Mouse (Mus musculus) embryonic facial prominence, embryonic 12.5 days (tissue): Measurements from ENCODE around the gene Hs3st6. TPM values are rescaled to one million over a fixed set of nuclear protein-coding genes. Genes with fewer than 3 reads are reported as not detected.
"Not testable (repeated sequence)": the region's sequence is repeated elsewhere in the genome, so short reads cannot be mapped to it uniquely, and the experiment has no call there.

ENCODE experiments used
- ATAC-seq: fragments of 200-750 bp; cut with Nextera tagmentation; 2 replicates; pipeline ENCODE4 v1.8.0; 2017; ENCODE audit not compliant: insufficient number of reproducible peaks, insufficient read depth, low FRiP score, low TSS enrichment
- H3K27ac ChIP-seq: fragments of 300-500 bp; sonication (generic); 2 replicates; pipeline ENCODE4 v1.5.1; 2016; ENCODE audit warnings: mild to moderate bottlenecking
- H3K27me3 ChIP-seq: fragments of 300-500 bp; sonication (generic); 2 replicates; pipeline ENCODE4 v1.6.1; 2016; ENCODE audit warnings: mild to moderate bottlenecking, moderate library complexity
- H3K36me3 ChIP-seq: fragments of 300-500 bp; sonication (generic); 2 replicates; pipeline ENCODE4 v1.6.1; 2016; ENCODE audit warnings: mild to moderate bottlenecking
- H3K4me1 ChIP-seq: fragments of 300-500 bp; sonication (generic); 2 replicates; pipeline ENCODE4 v1.6.1; 2016
- H3K4me2 ChIP-seq: fragments of 300-500 bp; sonication (generic); replicated peaks from 2 replicates; pipeline ENCODE4 v1.6.1; 2016; ENCODE audit warnings: mild to moderate bottlenecking, moderate library complexity
- H3K4me3 ChIP-seq: fragments of 300-500 bp; sonication (generic); 2 replicates; pipeline ENCODE4 v1.5.1; 2016; ENCODE audit warnings: mild to moderate bottlenecking
- H3K9ac ChIP-seq: fragments of 300-500 bp; sonication (generic); 2 replicates; pipeline ENCODE4 v1.6.1; 2016; ENCODE audit warnings: mild to moderate bottlenecking, moderate library complexity
- H3K9me3 ChIP-seq: fragments of 300-500 bp; sonication (generic); 2 replicates; pipeline ENCODE4 v1.6.1; 2016; ENCODE audit warnings: mild to moderate bottlenecking, moderate library complexity
- WGBS: fragments of 180-500 bp; shearing (Covaris S2); methylation state at CpG from one replicate; pipeline ENCODE4 v1.1.7; 2016; 5-methylcytosine and 5-hydroxymethylcytosine counted together
- polyA plus RNA-seq: library from polyadenylated mRNA; unstranded; fragments of >200 nt; fragmentation: Nextera tagmentation; extraction: Ambion mirVana; gene quantifications from 2 replicates; pipeline ENCODE4 v1.2.1, GENCODE M21; 2016

The Hs3st6 gene
- polyA plus RNA-seq, 1 experiment from 2014 or later = 9.2 TPM

DNA sequence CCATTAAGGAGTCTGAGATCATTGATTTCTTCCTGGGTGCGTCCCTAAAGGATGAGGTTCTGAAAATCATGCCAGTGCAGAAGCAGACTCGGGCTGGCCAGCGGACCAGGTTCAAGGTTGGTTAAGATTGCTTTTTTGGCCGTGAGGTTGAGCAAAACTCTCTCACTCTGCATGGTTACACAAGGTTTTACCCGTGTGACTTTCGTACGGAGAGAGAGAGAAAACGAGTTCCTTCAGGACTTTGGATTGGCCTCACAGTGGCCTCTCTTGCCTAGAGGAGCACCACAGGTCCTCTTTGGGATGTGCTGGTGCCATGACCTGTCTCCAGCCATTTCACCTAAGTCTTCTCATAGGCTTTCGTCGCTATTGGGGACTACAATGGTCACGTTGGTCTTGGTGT lies 32.2 kb upstream of the Hs3st6 start:
- peak overlapping the region; percentile 85 for H3K4me2 ChIP-seq
- H3K27ac ChIP-seq = 0 out of 2 replicates have a peak overlapping the region, but pooled peaks have one; percentile 89
- peaks cover 29% of the 10 kb centered on the region for H3K4me1 ChIP-seq
- peak overlapping the region; percentile 88 for H3K9ac ChIP-seq
- peaks cover 41% of the 10 kb centered on the region for H3K36me3 ChIP-seq
- WGBS = 2% methylated on average over 11 of the region's 11 CpGs
- H3K4me3 ChIP-seq = peak overlapping the region; percentile 84
- not testable (repeated sequence) for ATAC-seq, H3K9me3 ChIP-seq, H3K27me3 ChIP-seq

DNA sequence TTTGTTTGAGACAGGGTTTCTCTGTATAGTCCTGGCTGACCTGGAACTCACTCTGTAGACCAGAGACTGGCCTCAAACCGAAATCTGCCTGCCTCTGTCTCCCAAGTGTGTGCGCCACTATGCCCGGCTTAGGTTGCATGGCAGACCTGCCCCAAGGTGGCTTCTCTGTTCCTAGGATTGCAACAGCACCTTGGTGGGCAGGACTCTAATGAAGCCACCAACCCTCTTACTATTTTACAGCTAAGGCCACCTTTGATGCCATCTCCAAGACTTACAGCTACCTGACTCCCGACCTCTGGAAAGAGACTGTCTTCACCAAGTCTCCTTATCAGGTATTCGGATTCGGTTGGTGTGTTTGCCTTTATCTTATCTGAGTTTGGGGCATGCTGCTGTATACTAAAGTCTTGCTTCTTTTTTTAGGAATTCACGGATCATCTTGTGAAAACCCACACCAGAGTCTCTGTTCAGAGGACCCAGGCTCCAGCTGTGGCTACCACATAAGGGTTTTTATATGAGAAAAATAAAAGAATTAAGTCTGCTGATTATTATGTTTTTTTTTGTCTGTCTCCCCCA lies 31.3 kb upstream of the Hs3st6 start:
- WGBS = 59% methylated on average over 7 of the region's 7 CpGs

DNA sequence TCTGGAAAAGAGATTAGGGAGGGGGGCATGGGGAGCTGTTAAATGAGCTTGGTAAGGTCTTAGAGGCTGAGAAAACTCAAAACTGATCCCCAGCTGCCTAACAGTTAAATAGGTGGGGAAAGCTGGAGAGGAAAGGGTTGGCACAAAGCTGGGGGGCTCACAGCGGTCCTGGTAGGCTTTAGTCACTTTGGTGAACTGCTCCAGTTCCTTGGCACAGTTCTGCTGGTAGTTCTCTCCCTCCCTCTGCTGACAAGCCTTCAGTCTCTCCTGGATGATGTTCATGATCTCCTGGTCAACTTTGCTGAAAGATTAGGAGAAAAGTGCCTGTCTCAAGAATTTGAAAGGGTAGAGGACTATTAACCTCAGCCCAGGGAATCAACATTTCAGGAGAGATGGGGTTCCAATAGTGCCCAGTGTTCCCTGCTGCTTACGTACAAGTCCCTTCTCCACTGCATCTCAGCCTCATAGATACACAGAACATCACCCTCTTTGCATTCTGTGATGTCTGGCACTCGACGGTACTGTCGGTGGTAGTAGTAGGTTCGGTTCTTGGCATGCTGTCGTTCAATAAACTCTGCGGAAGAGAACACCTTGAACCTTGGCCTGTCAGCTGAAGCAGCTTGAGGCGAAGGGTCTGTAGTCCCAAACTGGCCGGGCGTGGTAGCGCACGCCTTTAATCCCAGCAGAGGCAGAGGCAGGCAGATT lies 30.4 kb upstream of the Hs3st6 start:
- H3K4me3 ChIP-seq = peak overlapping the region; percentile 14; the same call in 1 of the 2 replicates
- H3K4me2 ChIP-seq = peak overlapping the region; percentile 85; the same call in 1 of the 2 replicates
- no peaks in the 10 kb centered on the region for H3K27me3 ChIP-seq
- H3K27ac ChIP-seq = no peak overlapping the region
- no peak for ATAC-seq
- 33% methylated on average over 13 of the region's 13 CpGs for WGBS
- H3K4me1 ChIP-seq = peaks cover 29% of the 10 kb centered on the region
- no peak overlapping the region for H3K9ac ChIP-seq
- H3K9me3 ChIP-seq = no peaks in the 10 kb centered on the region
- H3K36me3 ChIP-seq = peaks cover 24% of the 10 kb centered on the region

More for the DNA sequence above, 31.3 kb upstream of the Hs3st6 start:
- H3K27me3 ChIP-seq, H3K9me3 ChIP-seq, ATAC-seq: not testable (repeated sequence)
- Histone ChIP-seq H3K4me2 (peak overlapping the region; percentile 85), H3K9ac (peak overlapping the region; percentile 58), H3K27ac (0 out of 2 replicates have a peak overlapping the region, but pooled peaks have one; percentile 9), H3K36me3 (peaks cover 33% of the 10 kb centered on the region), H3K4me3 (peak overlapping the region; percentile 84), H3K4me1 (peaks cover 29% of the 10 kb centered on the region)

DNA sequence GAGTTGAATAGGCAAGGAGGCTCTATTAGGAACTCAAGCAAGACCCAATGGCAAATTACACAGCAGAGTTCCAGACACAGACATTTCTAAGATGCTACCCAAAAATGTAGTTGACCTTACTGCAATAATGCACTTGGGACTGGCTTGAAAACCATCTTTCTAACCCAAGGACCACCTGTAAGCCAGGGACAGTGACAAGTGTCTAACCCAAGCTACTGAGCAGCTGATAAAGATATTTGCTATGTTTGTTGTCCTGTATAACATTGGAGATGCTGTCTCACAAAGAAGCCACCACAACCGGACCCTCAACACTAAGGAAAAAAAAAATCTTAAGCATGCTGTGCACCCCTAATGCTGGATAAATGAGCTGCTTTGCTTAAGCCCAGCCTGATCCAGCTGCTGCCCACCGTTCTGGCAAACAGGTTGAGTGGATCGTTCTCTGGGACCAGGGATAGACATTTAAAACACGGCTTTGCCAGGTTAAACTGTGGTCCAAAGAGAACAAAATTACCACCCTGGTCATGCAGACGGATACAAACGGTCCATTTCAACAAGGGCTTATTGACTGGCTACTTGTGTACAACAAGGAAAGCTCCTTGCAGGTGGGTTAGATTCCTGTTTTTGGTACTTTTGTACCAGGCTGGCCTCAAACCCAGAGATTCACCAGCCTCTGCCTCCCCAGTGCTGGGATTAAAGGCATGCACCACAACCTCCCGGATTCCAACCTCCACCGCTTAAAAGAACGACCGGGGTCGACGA lies 29.5 kb upstream of the Hs3st6 start:
- 4% methylated on average over 12 of the region's 12 CpGs for WGBS
- H3K9me3 ChIP-seq = no peaks in the 10 kb centered on the region
- peaks cover 29% of the 10 kb centered on the region for H3K4me1 ChIP-seq

DNA sequence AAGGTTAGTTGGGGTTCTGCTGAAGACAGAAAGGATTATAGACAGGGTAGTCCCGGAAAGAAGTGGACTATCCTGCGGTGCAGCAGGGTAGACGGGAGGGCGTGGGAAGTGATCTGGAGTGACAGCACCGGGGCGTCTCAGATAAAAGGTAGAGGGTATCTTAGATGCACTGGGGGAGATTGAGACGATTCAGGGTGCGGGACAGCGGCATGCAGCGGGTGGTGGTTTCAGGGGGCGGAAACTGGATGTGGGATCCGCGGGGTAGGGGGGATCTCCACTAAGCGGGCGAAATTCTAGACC lies 29.0 kb upstream of the Hs3st6 start:
- peak overlapping the region; percentile 74 for H3K4me3 ChIP-seq
- H3K27ac ChIP-seq = peak overlapping the region; percentile 74
- no peaks in the 10 kb centered on the region for H3K9me3 ChIP-seq
- H3K9ac ChIP-seq = peak overlapping the region; percentile 86
- peak overlapping the region; percentile 69 for H3K4me2 ChIP-seq
- 0 out of 2 replicates have a peak, but pooled peaks have one; percentile 3 for ATAC-seq
- peaks cover 24% of the 10 kb centered on the region for H3K4me1 ChIP-seq
- WGBS = under 1% methylated on average over 15 of the region's 15 CpGs
- no peaks in the 10 kb centered on the region for H3K27me3 ChIP-seq
- peaks cover 18% of the 10 kb centered on the region for H3K36me3 ChIP-seq

More for the DNA sequence above, 29.5 kb upstream of the Hs3st6 start:
- Histone ChIP-seq H3K4me2 (peak overlapping the region; percentile 69), H3K36me3 (peaks cover 19% of the 10 kb centered on the region), H3K4me3 (peak overlapping the region; percentile 74), H3K27ac (peak overlapping the region; percentile 74), H3K9ac (peak overlapping the region; percentile 86), H3K27me3 (no peaks in the 10 kb centered on the region)
- no peak for ATAC-seq

DNA sequence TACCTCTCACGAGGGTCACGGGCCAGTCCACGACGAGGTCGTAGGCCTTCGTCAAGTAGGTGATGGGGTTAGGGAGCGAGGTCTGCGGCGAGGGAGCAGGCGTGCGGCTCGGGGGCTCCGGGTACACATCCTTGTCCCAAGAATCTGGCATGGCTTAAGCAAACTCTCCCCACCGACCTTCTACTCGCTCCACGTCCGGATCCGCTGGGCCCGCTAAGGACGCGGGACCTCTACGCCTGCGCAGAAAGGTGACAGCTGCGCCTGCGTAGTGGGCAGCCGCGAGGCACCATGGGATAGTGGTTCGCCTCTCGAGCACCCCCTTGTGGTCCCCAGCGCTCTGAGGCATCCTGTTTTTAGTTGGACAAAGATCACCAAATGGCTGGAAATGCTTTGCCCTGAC lies 28.6 kb upstream of the Hs3st6 start, which contains the start of gene Ndufb10:
TSS of gene Ndufb10 (minus strand) at position 295 of the 400 bp plus-strand sequence.
- H3K9me3 ChIP-seq = no peaks in the 10 kb centered on the region
- peak within 1 kb of the TSS; percentile 74 for H3K27ac ChIP-seq
- H3K4me3 ChIP-seq = peak within 1 kb of the TSS; percentile 74
- peaks cover 18% of the 10 kb centered on the region for H3K36me3 ChIP-seq
- peaks cover 22% of the 10 kb centered on the region for H3K4me1 ChIP-seq
- peak within 1 kb of the TSS; percentile 69 for H3K4me2 ChIP-seq
- no peaks in the 10 kb centered on the region for H3K27me3 ChIP-seq
- peak; percentile 67 for ATAC-seq
- WGBS = under 1% methylated on average over 30 of the region's 30 CpGs
- peak within 1 kb of the TSS; percentile 86 for H3K9ac ChIP-seq

DNA sequence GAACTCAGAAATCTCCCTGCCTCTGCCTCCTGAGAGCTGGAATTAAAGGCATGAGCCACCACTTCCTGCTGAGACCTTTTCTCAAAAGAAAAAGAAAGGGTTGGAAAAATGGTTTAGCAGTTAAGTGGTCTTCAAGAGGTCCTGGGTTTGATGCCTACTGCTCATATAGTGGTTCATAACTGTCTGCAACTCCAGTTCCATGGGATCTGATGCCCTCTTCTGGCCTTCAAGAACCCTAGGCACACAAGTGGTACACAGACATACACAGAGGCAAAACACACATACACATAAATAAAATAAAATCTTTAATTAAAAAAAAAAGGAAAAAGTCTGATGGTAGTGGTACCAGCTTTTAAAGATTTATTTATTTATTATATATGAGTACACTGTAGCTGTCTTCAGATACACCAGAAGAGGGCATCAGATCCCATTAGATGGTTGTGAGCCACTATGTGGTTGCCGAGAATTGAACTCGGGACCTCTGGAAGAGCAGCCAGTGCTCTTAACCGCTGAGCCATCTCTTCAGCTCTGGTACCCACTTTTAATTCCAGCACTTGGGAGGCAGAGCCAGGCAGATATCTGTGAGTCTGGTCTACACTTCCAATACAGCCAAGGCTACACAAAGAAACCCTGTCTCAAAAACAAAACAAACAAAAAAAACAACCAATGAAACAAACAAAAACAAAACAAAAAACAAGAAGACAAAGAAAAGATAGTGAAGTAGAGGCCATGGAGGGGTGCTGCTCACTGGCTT lies 27.0 kb upstream of the Hs3st6 start:
- H3K4me3 ChIP-seq = no peak overlapping the region
- H3K9me3 ChIP-seq = no peaks in the 10 kb centered on the region
- WGBS = 73% methylated on average over 3 of the region's 3 CpGs
- H3K27ac ChIP-seq = no peak overlapping the region
- H3K4me2 ChIP-seq = no peak overlapping the region
- H3K36me3 ChIP-seq = peaks cover 16% of the 10 kb centered on the region
- H3K9ac ChIP-seq = no peak overlapping the region
- ATAC-seq = no peak
- no peaks in the 10 kb centered on the region for H3K27me3 ChIP-seq
- peaks cover 22% of the 10 kb centered on the region for H3K4me1 ChIP-seq

DNA sequence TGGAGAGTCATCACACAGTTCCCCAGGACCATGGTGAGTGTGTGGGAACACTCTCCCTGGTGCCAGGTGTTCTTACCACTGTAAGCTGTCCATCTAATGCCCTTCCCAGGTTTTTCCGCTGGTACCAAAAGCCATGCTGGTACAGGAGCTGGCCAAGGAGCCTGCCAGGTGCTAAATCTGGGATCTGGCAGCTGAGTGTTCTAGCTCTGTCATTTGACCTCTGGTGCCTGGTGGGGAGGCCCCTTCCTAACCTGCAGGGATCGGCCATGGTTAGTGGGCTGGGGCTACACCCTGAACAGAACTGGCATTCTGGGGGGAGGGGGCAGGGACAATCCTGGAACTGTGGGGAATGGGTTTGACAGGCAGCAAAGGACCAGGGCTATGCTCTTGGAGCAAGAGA lies 25.2 kb upstream of the Hs3st6 start, which contains the start of gene Rpl3l:
TSS of gene Rpl3l (plus strand) at position 203 of the 400 bp plus-strand sequence.
- ATAC-seq = no peak
- Histone ChIP-seq H3K4me2 (no peak within 1 kb of the TSS), H3K9ac (no peak within 1 kb of the TSS), H3K27me3 (no peaks in the 10 kb centered on the region), H3K4me3 (no peak within 1 kb of the TSS), H3K9me3 (no peaks in the 10 kb centered on the region), H3K4me1 (peaks cover 7% of the 10 kb centered on the region), H3K36me3 (no peaks in the 10 kb centered on the region; the same call in 1 of the 2 replicates), H3K27ac (no peak within 1 kb of the TSS)
- WGBS = 72% methylated on average over 2 of the region's 2 CpGs

DNA sequence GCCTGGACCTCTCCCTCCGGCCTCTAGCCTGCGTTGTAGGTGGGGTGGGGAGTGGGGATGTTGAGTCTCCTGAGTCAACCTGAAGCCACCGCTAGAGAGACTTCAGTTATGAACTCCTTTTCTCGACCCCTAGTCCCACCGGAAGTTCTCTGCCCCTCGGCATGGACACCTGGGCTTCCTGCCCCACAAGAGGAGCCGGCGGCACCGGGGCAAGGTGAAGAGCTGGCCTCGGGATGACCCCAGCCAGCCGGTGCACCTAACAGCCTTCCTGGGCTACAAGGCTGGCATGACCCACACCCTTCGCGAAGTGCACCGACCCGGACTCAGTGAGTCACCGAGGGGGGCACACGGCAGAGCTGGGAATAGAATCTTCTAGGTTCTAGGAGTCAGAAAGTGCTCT lies 24.6 kb upstream of the Hs3st6 start:
- Histone ChIP-seq H3K27ac (no peak overlapping the region), H3K27me3 (no peaks in the 10 kb centered on the region), H3K36me3 (no peaks in the 10 kb centered on the region), H3K4me3 (no peak overlapping the region), H3K4me2 (no peak overlapping the region), H3K9ac (no peak overlapping the region), H3K9me3 (no peaks in the 10 kb centered on the region), H3K4me1 (peaks cover 3% of the 10 kb centered on the region)
- no peak for ATAC-seq
- WGBS = 70% methylated on average over 17 of the region's 17 CpGs

DNA sequence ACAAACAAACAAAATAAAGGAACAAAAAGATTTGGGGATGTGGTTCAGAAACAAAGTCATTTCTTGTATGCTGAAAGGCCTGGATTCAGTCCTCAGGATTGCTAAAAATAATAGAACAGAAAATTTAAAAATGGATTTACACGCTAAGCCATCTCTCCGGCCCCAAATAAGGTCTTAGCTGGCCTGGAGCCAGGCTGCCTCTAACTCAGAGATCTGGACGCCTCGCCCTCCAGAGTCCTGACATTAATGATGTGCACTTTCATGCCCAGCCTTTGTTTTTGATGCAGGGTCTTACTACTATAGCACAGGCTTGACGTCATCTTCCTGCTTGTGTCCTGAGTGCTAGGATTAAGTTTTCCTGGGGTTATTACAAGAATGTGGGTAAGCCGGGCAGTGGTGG lies 23.7 kb upstream of the Hs3st6 start:
- ATAC-seq = no peak
- no peak overlapping the region for H3K4me3 ChIP-seq
- no peaks in the 10 kb centered on the region for H3K9me3 ChIP-seq
- no peak overlapping the region for H3K4me2 ChIP-seq
- no peaks in the 10 kb centered on the region for H3K36me3 ChIP-seq
- WGBS = 83% methylated on average over 6 of the region's 6 CpGs
- H3K27me3 ChIP-seq = no peaks in the 10 kb centered on the region
- H3K4me1 ChIP-seq = no peaks in the 10 kb centered on the region
- no peak overlapping the region for H3K9ac ChIP-seq
- no peak overlapping the region for H3K27ac ChIP-seq

DNA sequence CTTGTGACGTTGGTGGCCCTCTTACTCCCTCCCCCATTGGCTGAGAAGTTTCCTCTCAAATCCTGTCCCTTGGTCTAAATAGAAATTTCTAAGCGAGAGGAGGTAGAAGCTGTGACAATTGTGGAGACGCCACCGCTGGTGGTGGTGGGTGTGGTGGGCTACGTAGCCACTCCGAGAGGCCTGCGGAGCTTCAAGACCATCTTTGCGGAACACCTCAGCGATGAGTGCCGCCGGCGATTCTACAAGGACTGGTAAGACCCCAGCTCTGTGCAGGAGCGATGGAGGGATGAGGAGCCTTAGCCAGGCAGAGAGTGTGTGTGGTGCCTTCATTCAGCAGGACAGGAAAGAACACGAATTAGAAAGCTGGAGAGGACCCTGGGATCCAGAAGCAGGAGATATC lies 22.0 kb upstream of the Hs3st6 start:
- Histone ChIP-seq H3K27me3 (no peaks in the 10 kb centered on the region), H3K4me2 (no peak overlapping the region), H3K27ac (no peak overlapping the region), H3K36me3 (no peaks in the 10 kb centered on the region), H3K4me1 (no peaks in the 10 kb centered on the region), H3K9me3 (no peaks in the 10 kb centered on the region), H3K4me3 (no peak overlapping the region), H3K9ac (no peak overlapping the region)
- WGBS = 82% methylated on average over 14 of the region's 14 CpGs
- no peak for ATAC-seq
